Mouse (Mus musculus): ENCODE data around the gene Vasn. TPM values are rescaled to one million over a fixed set of nuclear protein-coding genes. Genes with fewer than 3 reads are reported as not detected.
A peak's percentile ranks its signal among the peaks of the same experiment; 100 is the strongest.

The Vasn gene
- polyA plus RNA-seq, 1 experiment = 6.5 TPM

DNA sequence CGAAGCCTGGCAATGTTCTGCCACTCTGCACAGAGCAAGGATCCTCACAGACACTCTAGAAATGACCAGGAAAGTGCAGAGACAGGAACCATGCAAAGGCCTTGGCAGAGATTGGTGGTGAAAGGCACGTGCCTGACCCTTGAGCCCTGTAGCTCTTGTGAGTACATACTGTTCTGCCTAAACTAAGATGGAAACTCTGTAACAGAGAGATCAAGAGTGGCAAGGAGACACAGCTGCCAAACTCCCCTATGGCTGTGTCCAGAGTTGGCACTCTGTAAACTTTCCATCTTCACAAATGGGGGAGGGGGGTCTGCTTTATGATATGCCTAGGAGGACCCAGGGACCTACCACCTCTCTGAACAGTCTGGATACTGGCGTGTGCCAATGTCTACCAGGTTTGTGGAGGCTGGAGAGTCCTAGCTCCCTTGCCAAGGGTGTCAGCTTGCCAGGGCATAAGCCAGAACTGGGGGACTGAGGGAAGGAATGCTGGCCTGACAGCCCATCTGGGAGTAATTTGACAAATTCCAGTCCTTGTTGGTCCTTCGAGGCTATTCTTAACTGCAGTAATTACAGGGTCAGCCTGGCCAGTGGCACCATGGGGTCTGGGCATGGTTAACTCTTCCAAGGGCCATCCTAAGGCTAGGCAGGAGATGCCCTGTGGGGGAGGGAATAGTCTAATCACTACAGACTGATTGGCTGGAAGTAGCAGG lies 13.1 kb downstream of the Vasn start:
- H3K27ac ChIP-seq (ENCODE audit: insufficient read depth, low read length) = no peak overlapping the region
- H3K4me1 ChIP-seq (ENCODE audit: control insufficient read depth, insufficient read depth, low read length) = peaks cover 44% of the 10 kb centered on the region
- TF ChIP-seq POLR2A (IDR thresholded peaks at IDR 0.05; ENCODE audit: borderline replicate concordance, insufficient read depth, low read length) (no peak), CTCF (IDR thresholded peaks at IDR 0.05; ENCODE audit: borderline replicate concordance, insufficient read depth, low read depth, low read length) (no peak)
- 24% methylated on average over 4 of the region's 4 CpGs for WGBS
- H3K4me3 ChIP-seq (replicated peaks; ENCODE audit: insufficient read depth, low read depth, low read length) = no peak overlapping the region
- DNase-seq = peak; percentile 77 to 88
- H3K27me3 ChIP-seq (ENCODE audit: control insufficient read depth, insufficient read depth, low read length) = no peaks in the 10 kb centered on the region

DNA sequence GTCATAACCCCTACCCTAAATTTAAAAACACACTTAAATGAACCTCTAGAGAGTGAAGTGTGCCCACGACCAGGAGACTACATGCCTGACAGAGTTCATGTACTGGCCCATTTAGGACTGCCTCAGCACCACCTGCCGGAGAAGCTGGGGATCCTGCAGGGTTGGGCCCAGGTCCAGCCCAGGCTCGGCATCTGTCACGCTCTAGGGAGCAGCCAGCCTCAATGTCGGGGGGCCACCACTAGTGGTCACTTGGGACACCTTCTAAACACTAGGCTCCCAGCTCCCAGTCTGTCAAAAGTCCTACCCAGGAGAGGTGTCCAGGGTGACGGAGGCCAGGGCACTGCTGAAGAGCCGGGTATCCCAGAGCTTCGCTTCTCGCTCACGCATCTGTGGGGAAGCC lies 15.0 kb downstream of the Vasn start:
- Histone ChIP-seq H3K27ac (ENCODE audit: insufficient read depth, low read length) (no peak overlapping the region), H3K4me1 (ENCODE audit: control insufficient read depth, insufficient read depth, low read length) (peaks cover 44% of the 10 kb centered on the region), H3K27me3 (ENCODE audit: control insufficient read depth, insufficient read depth, low read length) (no peaks in the 10 kb centered on the region), H3K4me3 (replicated peaks; ENCODE audit: insufficient read depth, low read depth, low read length) (no peak overlapping the region)
- peak; percentile 49 to 56 for DNase-seq
- 48% methylated on average over 10 of the region's 10 CpGs for WGBS
- TF ChIP-seq POLR2A (IDR thresholded peaks at IDR 0.05; ENCODE audit: borderline replicate concordance, insufficient read depth, low read length) = no peak
- TF ChIP-seq CTCF (IDR thresholded peaks at IDR 0.05; ENCODE audit: borderline replicate concordance, insufficient read depth, low read depth, low read length) = peak; percentile 35; the same call in 1 of the 2 replicates

DNA sequence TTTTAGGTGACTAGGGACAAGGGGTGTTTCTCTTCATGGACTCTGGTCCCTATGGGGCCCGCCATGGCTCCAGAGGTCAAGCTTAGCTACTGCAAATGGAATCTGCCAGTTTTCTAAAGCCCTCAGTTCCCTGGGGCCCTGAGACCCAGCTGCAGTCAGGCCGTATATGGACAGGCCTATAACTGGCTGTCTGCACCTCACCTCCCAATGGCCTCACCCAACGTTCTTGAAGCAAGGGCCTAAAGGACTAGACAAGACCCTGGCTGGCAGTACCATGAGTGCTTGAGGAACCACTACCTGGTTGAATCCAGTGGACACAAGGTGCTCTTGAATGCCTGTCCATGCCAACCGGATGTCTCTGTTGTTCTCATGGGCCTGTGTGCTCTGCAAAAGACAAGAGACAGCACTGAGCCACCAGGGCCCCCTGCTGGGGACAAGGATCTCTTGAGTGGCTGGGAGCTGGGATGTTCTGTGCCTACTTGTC lies 15.6 kb downstream of the Vasn start:
- Histone ChIP-seq H3K4me3 (replicated peaks; ENCODE audit: insufficient read depth, low read depth, low read length) (no peak overlapping the region), H3K27me3 (ENCODE audit: control insufficient read depth, insufficient read depth, low read length) (no peaks in the 10 kb centered on the region), H3K27ac (ENCODE audit: insufficient read depth, low read length) (no peak overlapping the region), H3K4me1 (ENCODE audit: control insufficient read depth, insufficient read depth, low read length) (peaks cover 44% of the 10 kb centered on the region)
- peak in 1 of 2 experiments; percentile 23 for DNase-seq
- TF ChIP-seq CTCF (IDR thresholded peaks at IDR 0.05; ENCODE audit: borderline replicate concordance, insufficient read depth, low read depth, low read length) = no peak
- 90% methylated on average over 4 of the region's 4 CpGs for WGBS

DNA sequence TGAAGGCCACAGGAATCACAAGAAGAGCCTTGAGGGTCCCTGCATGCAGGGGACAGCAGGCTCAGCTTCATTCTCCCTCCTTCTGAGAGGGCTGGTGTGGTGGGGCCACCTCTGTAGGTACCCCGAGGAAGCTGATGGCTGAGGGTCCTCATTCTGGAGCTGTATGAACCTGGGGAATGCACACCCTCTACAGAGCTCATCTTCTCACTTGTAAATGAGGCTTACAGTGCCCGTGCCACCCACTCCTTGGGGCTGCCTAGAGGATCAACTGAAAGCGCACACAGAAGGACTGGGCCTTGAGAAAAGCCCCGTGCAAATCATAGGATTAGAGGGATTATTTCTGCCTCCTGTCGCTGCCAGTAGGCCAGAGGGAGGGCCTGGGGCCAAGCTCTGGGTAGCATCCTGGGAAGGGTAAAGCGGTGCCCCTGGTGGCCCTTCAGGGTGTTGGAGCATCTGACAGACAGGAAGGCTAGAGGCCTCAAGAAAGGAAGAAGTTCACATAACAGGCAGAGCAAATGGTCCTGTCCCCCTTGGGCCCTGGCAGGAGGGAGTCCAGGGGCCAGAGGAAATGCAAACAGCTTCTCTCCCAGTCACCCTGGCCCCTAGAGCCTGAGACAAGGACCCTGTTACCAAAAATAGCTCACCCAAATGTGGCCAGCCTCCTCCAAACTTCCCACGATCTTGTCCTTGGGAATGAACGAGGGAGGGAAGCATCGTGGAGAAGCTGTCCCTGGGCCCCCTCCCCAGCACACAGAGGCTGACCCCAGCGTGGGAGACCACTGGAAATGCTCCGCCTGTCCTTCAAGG lies 16.2 kb downstream of the Vasn start:
- no peaks in the 10 kb centered on the region for H3K27me3 ChIP-seq (ENCODE audit: control insufficient read depth, insufficient read depth, low read length)
- no peak overlapping the region for H3K27ac ChIP-seq (ENCODE audit: insufficient read depth, low read length)
- TF ChIP-seq POLR2A (IDR thresholded peaks at IDR 0.05; ENCODE audit: borderline replicate concordance, insufficient read depth, low read length) (no peak), CTCF (IDR thresholded peaks at IDR 0.05; ENCODE audit: borderline replicate concordance, insufficient read depth, low read depth, low read length) (peak; percentile 10; the same call in 1 of the 2 replicates)
- DNase-seq = peak in 1 of 2 experiments; percentile 19
- H3K4me3 ChIP-seq (replicated peaks; ENCODE audit: insufficient read depth, low read depth, low read length) = no peak overlapping the region
- 68% methylated on average over 11 of the region's 11 CpGs for WGBS
- peaks cover 44% of the 10 kb centered on the region for H3K4me1 ChIP-seq (ENCODE audit: control insufficient read depth, insufficient read depth, low read length)

DNA sequence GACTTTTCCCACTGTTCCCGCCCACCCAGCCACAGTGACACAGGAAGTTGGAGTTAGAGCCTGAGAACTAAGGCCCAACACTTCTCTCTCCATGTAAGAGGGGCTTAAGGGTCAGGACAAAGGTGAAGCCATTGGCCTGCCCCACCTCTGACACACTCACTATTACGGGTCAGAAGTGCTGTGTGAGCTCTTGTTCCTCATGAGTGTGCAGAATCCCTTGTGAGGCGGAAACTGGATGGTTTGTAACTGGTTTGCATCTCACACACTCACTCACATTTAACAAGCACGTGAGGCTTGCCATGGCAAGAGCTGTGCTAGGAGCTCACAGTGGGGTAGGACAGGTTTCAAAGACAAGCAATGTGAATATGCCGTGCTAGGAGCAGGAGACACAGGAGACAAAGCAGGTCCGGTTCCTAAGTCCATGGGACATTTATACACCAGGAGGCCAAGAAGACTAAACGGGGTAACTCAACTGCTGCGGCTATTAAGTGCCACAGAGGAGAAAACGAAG lies 16.9 kb downstream of the Vasn start:
- DNase-seq = no peak
- 92% methylated on average over 9 of the region's 9 CpGs for WGBS
- Histone ChIP-seq H3K4me3 (replicated peaks; ENCODE audit: insufficient read depth, low read depth, low read length) (no peak overlapping the region), H3K27ac (ENCODE audit: insufficient read depth, low read length) (no peak overlapping the region), H3K27me3 (ENCODE audit: control insufficient read depth, insufficient read depth, low read length) (no peaks in the 10 kb centered on the region), H3K4me1 (ENCODE audit: control insufficient read depth, insufficient read depth, low read length) (peaks cover 44% of the 10 kb centered on the region)
- TF ChIP-seq POLR2A (IDR thresholded peaks at IDR 0.05; ENCODE audit: borderline replicate concordance, insufficient read depth, low read length) = no peak
- TF ChIP-seq CTCF (IDR thresholded peaks at IDR 0.05; ENCODE audit: borderline replicate concordance, insufficient read depth, low read depth, low read length) = no peak

- Histone ChIP-seq H3K4me3 (replicated peaks; ENCODE audit: insufficient read depth, low read depth, low read length) (no peak overlapping the region), H3K4me1 (ENCODE audit: control insufficient read depth, insufficient read depth, low read length) (peaks cover 26% of the 10 kb centered on the region), H3K27ac (ENCODE audit: insufficient read depth, low read length) (no peak overlapping the region), H3K27me3 (ENCODE audit: control insufficient read depth, insufficient read depth, low read length) (no peaks in the 10 kb centered on the region)
- WGBS = 57% methylated on average over 11 of the region's 11 CpGs
- DNase-seq = no peak
- TF ChIP-seq POLR2A (IDR thresholded peaks at IDR 0.05; ENCODE audit: borderline replicate concordance, insufficient read depth, low read length) = no peak
- TF ChIP-seq CTCF (IDR thresholded peaks at IDR 0.05; ENCODE audit: borderline replicate concordance, insufficient read depth, low read depth, low read length) = no peak
These were observed 19.1 kb downstream of the Vasn start for GRCm38 (mm10) chr16:4658781-4659245.

DNA sequence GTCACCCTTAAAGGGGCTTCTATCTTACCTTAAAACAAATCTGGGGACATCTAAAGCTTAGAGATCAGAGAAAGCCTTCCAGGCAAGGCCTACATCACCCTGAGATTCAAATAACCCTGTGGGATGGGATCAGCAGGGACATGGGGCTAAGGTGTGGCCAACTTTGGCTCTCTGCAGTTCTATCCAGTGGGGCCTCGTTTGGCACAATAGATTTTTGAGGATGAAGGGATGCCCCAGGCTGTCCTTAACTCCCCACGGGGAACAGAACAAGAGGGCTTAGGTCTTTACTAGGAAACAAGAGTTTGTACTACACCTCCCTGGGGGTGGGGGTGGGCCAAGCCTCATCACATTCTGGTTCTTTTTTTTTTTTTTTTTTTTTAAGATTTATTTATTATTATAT lies 19.6 kb downstream of the Vasn start:
- Histone ChIP-seq H3K27ac (ENCODE audit: insufficient read depth, low read length) (no peak overlapping the region), H3K4me3 (replicated peaks; ENCODE audit: insufficient read depth, low read depth, low read length) (no peak overlapping the region), H3K4me1 (ENCODE audit: control insufficient read depth, insufficient read depth, low read length) (peaks cover 21% of the 10 kb centered on the region), H3K27me3 (ENCODE audit: control insufficient read depth, insufficient read depth, low read length) (no peaks in the 10 kb centered on the region)
- 41% methylated on average over 2 of the region's 2 CpGs for WGBS
- TF ChIP-seq CTCF (IDR thresholded peaks at IDR 0.05; ENCODE audit: borderline replicate concordance, insufficient read depth, low read depth, low read length) (no peak), POLR2A (IDR thresholded peaks at IDR 0.05; ENCODE audit: borderline replicate concordance, insufficient read depth, low read length) (no peak)
- no peak for DNase-seq
